Mouse (Mus musculus) liver, adult 2 months (tissue): Measurements from ENCODE around the gene Rhot2. TPM values are rescaled to one million over a fixed set of nuclear protein-coding genes. Genes with fewer than 3 reads are reported as not detected.

ENCODE experiments used
- DNase-seq: peaks from one replicate; pipeline ENCODE4 v3.0.0-alpha.2; 2011; ENCODE audit warnings: low read depth, low spot score; ENCODE audit errors: extremely low read depth
- H3K27ac ChIP-seq: fragments of 200-500 bp; replicated peaks from 2 replicates; pipeline ENCODE4 v1.5.1; 2012; ENCODE audit warnings: low read depth, mild to moderate bottlenecking, control low read depth, inconsistent platforms, low read length; ENCODE audit not compliant: insufficient read depth
- H3K27me3 ChIP-seq: fragments of 200-500 bp; 2 replicates; pipeline ENCODE4 v1.6.1; 2012; ENCODE audit warnings: mild to moderate bottlenecking, moderate library complexity, low read length, inconsistent platforms; ENCODE audit not compliant: control insufficient read depth, insufficient read depth
- H3K36me3 ChIP-seq: fragments of 200-500 bp; 2 replicates; pipeline ENCODE4 v1.6.1; 2012; ENCODE audit warnings: low read length, inconsistent platforms; ENCODE audit not compliant: control insufficient read depth, insufficient read depth
- H3K4me1 ChIP-seq: fragments of 200-500 bp; 2 replicates; pipeline ENCODE4 v1.6.1; 2011; ENCODE audit warnings: low read length; ENCODE audit not compliant: control insufficient read depth, insufficient read depth
- H3K4me3 ChIP-seq: fragments of 200-500 bp; 2 replicates; pipeline ENCODE4 v1.5.1; 2011; ENCODE audit warnings: low read depth, mild to moderate bottlenecking, control low read depth, low read length, moderate library complexity; ENCODE audit not compliant: insufficient read depth
- H3K79me2 ChIP-seq: fragments of 200-500 bp; 2 replicates; pipeline ENCODE4 v1.6.1; 2012; ENCODE audit warnings: inconsistent platforms, mild to moderate bottlenecking, low read length, moderate library complexity; ENCODE audit not compliant: control insufficient read depth, insufficient read depth
- H3K9ac ChIP-seq: fragments of 200-500 bp; 2 replicates; pipeline ENCODE4 v1.6.1; 2012; ENCODE audit warnings: low read depth, mild to moderate bottlenecking, control low read depth, inconsistent platforms, low read length
- CTCF ChIP-seq: fragments of 200-500 bp; IDR thresholded peaks from 2 replicates; pipeline ENCODE4 v1.5.1; 2011; ENCODE audit warnings: low read depth, low read length, control low read depth
- POLR2A ChIP-seq: fragments of 200-500 bp; IDR thresholded peaks from 2 replicates; pipeline ENCODE4 v1.6.1; 2011; ENCODE audit warnings: low read length, control low read depth; ENCODE audit not compliant: insufficient read depth; ENCODE audit errors: extremely low read depth
- WGBS: fragments of 180-500 bp; shearing (Covaris S2); methylation state at CpG from one replicate; pipeline ENCODE4 v1.1.7; 2018; 5-methylcytosine and 5-hydroxymethylcytosine counted together
- polyA plus RNA-seq: library from polyadenylated mRNA; depleted of rRNA; stranded (reverse); fragments of >200 nt; gene quantifications from 2 replicates; pipeline ENCODE4 v1.2.3, GENCODE M21; 2012
- total RNA-seq: library from RNA; depleted of rRNA; stranded (reverse); fragments of >200 nt; gene quantifications from 2 replicates; pipeline ENCODE4 v1.2.3, GENCODE M21; 2014

Rhot2 gene
- total and polyA plus RNA-seq, 2 experiments = 18.0 to 71.1 TPM

GRCm38 (mm10) chr17:25827011-25827410 lies 17.6 kb downstream of the Rhot2 start:
- Histone ChIP-seq H3K4me3 (no peak overlapping the region), H3K27ac (no peak overlapping the region), H3K79me2 (peaks cover 25% of the 10 kb centered on the region), H3K36me3 (0 out of 2 replicates have a peak, but pooled peaks cover 4% of the 10 kb centered on the region), H3K27me3 (no peaks in the 10 kb centered on the region), H3K9ac (no peak overlapping the region), H3K4me1 (peaks cover 31% of the 10 kb centered on the region)
- TF ChIP-seq CTCF = no peak
- TF ChIP-seq POLR2A = no peak
- no peak for DNase-seq
- WGBS = 96% methylated on average over 13 of the region's 13 CpGs

- Histone ChIP-seq H3K79me2 (peaks cover 17% of the 10 kb centered on the region), H3K9ac (no peak overlapping the region), H3K4me3 (no peak overlapping the region), H3K27ac (no peak overlapping the region), H3K4me1 (peaks cover 22% of the 10 kb centered on the region), H3K27me3 (no peaks in the 10 kb centered on the region), H3K36me3 (0 out of 2 replicates have a peak, but pooled peaks cover 4% of the 10 kb centered on the region)
- no peak for TF ChIP-seq CTCF
- no peak for TF ChIP-seq POLR2A
- WGBS = 97% methylated on average over 27 of the region's 27 CpGs
- DNase-seq = no peak
Observed at GRCm38 (mm10) chr17:25825984-25826570, 18.6 kb downstream of the Rhot2 start.

DNA sequence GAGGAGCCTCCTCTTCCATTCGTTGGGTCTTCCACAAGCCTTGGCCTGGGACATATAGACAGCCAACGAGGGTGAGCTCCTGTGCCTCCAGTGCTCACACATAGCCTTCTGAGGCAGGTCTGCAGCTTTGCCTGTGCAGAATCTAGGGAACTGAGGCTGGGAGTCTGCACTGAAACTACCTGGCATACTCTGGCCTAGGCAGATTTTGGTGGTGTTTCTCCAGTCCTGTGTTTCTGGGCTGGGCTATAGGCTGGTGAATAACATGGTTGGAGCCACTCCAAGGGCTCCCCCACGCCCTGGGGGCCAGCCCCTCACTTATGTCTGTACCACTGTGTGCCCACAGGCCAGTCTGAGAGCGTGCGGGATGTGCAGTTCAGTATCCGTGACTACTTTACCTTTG lies 19.3 kb downstream of the Rhot2 start:
- no peak overlapping the region for H3K4me3 ChIP-seq
- no peak for TF ChIP-seq CTCF
- TF ChIP-seq POLR2A = no peak
- H3K79me2 ChIP-seq = peaks cover 11% of the 10 kb centered on the region
- H3K27ac ChIP-seq = no peak overlapping the region
- no peak for DNase-seq
- H3K4me1 ChIP-seq = peaks cover 16% of the 10 kb centered on the region
- H3K36me3 ChIP-seq = 0 out of 2 replicates have a peak, but pooled peaks cover 2% of the 10 kb centered on the region
- WGBS = 91% methylated on average over 6 of the region's 6 CpGs
- no peaks in the 10 kb centered on the region for H3K27me3 ChIP-seq
- no peak overlapping the region for H3K9ac ChIP-seq

DNA sequence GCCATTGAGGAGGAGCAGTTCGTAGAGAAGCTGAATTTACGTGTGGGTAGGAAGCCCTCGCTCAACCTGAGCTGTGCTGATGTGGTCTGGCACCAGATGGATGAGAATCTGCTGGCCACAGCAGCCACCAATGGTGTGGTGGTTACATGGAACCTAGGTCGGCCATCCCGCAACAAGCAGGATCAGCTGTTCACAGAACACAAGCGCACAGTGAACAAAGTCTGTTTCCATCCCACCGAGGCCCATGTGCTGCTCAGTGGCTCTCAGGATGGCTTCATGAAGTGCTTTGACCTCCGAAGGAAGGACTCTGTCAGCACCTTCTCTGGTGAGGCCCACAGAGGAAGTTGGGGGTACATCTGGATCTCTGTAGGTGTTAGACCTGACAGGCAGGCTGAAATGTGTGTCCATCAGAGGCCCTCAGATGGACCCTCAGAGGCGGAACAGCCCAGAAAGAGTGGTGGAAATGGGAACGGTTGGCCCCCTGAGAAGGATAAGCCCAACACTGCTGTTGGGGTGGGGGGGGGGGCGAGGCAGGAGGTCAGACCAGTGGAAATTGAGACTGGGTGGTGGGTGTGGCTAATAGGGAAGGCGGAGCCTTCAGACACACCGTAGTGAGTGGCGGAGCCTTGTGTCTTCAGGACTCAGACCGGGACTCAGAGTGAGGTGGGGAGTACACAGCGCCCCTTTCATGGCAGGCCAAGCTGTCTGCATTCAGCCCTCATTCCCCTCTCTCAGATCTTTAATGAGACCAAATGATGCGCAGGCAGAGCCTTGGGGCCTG lies 20.1 kb downstream of the Rhot2 start:
- Histone ChIP-seq H3K4me1 (peaks cover 13% of the 10 kb centered on the region), H3K79me2 (peaks cover 11% of the 10 kb centered on the region), H3K36me3 (no peaks in the 10 kb centered on the region), H3K27me3 (peaks cover 3% of the 10 kb centered on the region), H3K27ac (no peak overlapping the region), H3K4me3 (peak overlapping the region; percentile 58), H3K9ac (peak overlapping the region; percentile 64; the same call in 1 of the 2 replicates)
- WGBS = 77% methylated on average over 17 of the region's 17 CpGs
- DNase-seq = no peak
- no peak for TF ChIP-seq POLR2A
- TF ChIP-seq CTCF = no peak

DNA sequence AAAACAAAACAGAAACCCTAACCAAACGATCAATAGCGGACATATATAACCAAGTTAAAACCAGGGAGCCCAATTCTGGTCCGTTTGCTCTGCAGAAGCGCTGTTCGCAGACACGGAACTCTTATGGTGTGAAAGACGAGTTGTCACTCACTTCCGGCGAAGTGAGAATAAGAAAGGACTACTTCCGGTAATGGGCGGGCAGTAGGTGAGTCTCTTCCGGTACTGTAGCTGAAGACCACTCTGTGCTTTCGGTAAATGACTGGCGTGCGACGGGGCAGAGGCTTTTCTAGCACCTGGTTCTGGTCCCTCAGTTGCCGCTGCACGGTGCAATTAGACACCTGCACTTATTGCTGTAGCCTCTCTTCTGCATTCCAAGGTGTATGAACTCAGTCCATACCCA lies 21.2 kb downstream of the Rhot2 start, which contains the start of gene Wdr24:
TSS of gene Wdr24 (plus strand) at position 176 of the 400 bp plus-strand sequence.
- peaks cover 10% of the 10 kb centered on the region for H3K4me1 ChIP-seq
- peaks cover 11% of the 10 kb centered on the region for H3K79me2 ChIP-seq
- no peak for TF ChIP-seq POLR2A
- TF ChIP-seq CTCF = no peak
- peaks cover 9% of the 10 kb centered on the region for H3K27me3 ChIP-seq
- H3K27ac ChIP-seq = no peak within 1 kb of the TSS
- DNase-seq = peak; percentile 82
- H3K9ac ChIP-seq = peak within 1 kb of the TSS; percentile 64
- peak within 1 kb of the TSS; percentile 58 for H3K4me3 ChIP-seq
- no peaks in the 10 kb centered on the region for H3K36me3 ChIP-seq
- under 1% methylated on average over 18 of the region's 18 CpGs for WGBS
